Mouse (Mus musculus) spleen, adult 2 months (tissue): ENCODE measurements around the gene Yipf4.

Experiments used
- CTCF ChIP-seq: fragments of 200-500 bp; IDR thresholded peaks from 2 replicates; pipeline ENCODE4 v1.5.1; 2011; ENCODE audit warnings: mild to moderate bottlenecking, inconsistent platforms; ENCODE audit not compliant: insufficient read depth, insufficient read length, insufficient replicate concordance; ENCODE audit errors: extremely low read depth
- POLR2A ChIP-seq: fragments of 200-500 bp; IDR thresholded peaks from 2 replicates; pipeline ENCODE4 v1.6.1; 2011; ENCODE audit warnings: low read depth, low read length, inconsistent platforms

DNA sequence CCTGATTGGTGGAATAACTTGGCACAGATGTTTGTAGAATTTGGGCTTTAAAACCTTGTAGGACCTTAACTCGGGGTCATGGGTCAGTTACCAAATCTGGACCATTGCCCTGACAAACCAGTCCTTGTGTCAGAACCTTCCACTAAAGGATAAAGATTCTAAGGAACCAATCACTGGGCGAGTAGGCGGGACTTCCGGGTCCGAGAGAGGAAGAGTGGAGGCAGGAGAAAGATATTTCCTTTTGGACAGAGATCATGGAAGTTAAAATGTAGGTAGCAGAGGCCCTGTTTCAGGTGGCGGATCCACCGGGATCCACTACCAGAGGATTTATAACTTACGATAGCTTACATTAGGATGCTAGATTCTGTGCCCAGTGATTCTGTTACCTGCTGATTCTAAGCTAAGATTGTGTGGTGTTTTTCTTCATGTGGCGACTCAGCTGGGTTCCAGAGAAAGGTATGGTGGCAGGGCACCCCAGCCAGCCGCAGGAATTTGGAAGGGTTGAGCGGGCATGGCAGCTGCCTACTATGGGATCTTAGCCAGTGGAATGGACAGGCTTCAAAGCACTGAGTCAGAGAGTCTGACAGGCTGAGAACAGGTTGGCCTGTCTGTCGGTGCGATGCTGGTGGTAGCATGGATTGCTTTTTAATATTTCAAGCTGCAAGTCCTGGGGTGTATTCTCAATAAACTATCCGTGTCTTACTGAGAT lies 8.8 kb upstream of the Yipf4 start:
- TF ChIP-seq CTCF (no peak), POLR2A (no peak)
